Mouse (Mus musculus) cortical plate, adult 2 months (tissue): ENCODE results near the gene Top3a.

Experiments
- CTCF ChIP-seq: fragments of 200-500 bp; IDR thresholded peaks from 2 replicates; pipeline ENCODE4 v1.5.1; 2011; ENCODE audit warnings: mild to moderate bottlenecking, control low read depth, low read length; ENCODE audit not compliant: insufficient read depth; ENCODE audit errors: extremely low read depth
- POLR2A ChIP-seq: fragments of 200-500 bp; IDR thresholded peaks from 2 replicates; pipeline ENCODE4 v1.6.1; 2011; ENCODE audit warnings: mild to moderate bottlenecking, low read length, control low read depth; ENCODE audit not compliant: insufficient read depth; ENCODE audit errors: extremely low read depth

DNA sequence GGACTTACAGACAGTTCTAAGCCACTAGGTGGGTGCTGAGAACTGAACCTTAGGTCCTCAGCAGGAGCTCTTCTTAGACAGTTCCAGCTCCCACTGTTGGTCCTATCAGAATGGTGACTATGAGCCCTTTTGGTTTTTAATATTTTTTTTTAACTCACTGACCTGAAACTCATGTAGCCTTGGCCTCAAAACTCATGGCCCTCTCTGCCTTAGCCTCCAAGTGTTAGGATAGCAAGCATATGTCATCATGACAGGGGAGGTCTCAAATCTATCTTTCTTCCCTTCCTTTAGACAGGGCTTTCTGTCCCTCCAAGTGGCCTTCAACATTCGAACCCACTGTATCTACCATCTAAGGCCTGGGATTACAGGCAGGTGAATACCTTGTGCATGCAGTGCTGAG lies 23.7 kb upstream of the Top3a start:
- TF ChIP-seq CTCF (no peak), POLR2A (no peak)
